Mouse (Mus musculus): ENCODE results near the gene Iah1. TPM values are rescaled to one million over a fixed set of nuclear protein-coding genes. Genes with fewer than 3 reads are reported as not detected.
A peak's percentile ranks its signal among the peaks of the same experiment; 100 is the strongest.

The Iah1 gene
- total RNA-seq, 2 experiments from 2014 or later: 23.0 to 23.3 TPM

DNA sequence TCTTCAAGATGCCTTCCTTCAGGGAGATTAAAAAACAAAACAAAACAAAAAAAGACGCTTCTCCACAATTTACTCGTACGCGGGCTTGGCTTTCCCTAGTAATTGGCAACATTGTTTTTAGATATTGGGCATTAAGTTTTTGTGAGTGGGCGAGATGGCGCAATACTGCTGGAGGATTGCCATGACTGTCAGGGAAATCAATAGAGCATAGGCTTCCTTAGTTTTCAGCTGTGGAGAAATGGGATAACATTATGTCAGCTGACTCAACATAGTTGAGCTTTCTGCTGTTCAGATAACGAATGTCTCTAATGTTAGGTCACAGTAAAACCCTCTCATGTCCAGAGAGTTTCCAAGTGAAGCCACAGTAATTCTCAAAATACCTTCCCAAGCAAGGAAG, 678 bp downstream of the Iah1 start:
- peak; percentile 41 to 58 for DNase-seq

DNA sequence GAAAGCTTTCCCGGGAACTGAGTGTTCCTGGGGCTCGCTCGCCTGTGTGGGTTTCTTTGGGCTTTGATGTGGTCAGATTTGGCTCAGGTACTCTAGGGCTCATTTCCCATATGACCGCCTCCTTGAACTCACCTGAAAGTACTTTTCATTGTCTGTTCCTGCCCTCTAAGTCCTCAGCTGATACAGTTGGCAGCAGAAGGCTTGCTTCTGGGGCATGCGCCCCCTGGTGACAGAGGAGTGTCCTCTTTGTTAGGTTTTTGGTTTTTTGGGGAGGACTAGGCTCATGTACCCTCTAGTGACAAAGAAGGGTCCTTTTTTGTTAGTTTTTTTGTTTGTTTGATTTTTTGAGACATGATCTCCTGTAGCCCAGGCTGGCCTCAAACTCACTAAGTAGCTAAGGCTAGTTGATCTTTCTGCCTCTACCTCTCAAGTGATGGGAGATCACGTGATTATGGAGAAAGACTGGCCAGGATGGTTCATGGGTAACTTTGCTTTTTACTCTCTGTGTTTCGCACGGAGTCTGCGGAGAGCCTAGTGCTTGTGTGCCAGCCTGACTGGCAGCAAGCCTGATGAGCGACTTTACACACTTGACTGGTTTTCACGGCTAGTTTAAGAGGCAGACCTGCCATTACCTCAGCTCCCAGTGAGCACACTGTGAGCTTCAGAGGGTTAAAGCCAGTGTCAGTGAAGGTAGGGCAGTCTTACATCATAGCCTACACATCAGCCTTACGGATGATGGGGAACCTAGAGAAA, 2.1 kb downstream of the Iah1 start:
- intact Hi-C loops (cut with DNase I): loop anchor here (5.0 kb wide), 1 partner anchor 54 kb away; the partner anchor contains the start of gene Adam17
- DNase-seq: peak; percentile 70 to 72

More for the DNA sequence above, 678 bp downstream of the Iah1 start:
- intact Hi-C loops (cut with DNase I): loop anchor here (5.0 kb wide), 1 partner anchor 55 kb away; the partner anchor contains the start of gene Adam17

DNA sequence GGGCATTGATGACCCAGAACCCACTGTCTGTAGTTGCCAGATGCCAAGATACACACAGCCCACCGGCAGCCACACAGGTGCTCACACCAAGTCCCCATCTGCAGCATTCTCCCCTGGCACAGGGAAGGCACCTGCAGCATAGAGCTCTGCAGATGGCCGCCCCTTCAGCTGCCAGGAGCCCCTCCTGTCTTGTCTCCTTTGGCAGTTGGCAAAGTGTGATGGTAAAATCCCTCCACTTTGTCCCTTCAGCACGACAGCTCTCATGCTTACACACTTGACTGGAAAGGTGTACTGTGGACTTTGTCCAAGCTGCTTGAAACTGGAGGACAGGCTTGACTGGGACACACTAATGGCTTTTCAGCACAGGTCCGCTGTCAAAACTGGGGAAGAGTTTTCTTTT, 4.1 kb downstream of the Iah1 start:
- intact Hi-C loops (cut with DNase I): no loop called here
- DNase-seq: no peak

DNA sequence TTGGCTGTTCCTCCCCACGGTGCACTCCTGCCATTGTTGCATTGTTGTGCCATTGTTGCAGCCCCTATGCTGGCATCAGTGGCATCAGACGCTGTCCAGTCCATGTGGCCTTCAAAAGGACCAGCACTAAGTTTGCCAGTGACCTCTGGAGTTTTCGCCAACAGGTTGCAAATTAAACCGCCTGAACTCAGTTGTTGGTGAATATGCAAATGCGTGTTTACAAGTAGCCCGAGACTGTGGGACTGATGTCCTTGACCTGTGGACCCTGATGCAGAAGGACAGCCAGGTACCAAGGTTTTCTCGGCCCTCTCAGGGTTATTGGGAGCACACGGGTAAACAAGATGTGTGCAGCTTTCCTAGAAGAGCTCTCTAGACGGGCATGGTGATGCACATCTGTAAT, 5.0 kb downstream of the Iah1 start:
- no peak for DNase-seq
- intact Hi-C loops (cut with DNase I): no loop called here

DNA sequence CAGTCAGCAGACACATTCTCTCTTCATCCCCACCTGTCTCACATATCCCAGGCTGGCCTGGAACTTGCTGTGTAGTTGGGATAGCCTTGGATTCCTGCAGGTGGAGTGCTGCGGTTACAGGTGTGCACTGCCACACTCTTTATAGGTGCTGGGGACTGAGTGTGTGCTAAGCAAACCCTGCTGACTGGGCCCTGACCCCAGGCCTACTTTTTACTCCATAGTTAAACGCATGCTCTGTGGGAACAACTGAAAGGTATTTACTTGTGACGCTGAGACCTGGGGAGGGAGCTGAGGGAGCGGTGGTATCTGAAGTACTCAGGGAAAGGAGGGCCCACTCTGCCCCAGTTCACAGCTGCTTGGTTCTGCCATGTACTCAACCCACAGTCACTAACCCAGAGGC, 6.1 kb downstream of the Iah1 start:
- no peak for DNase-seq

DNA sequence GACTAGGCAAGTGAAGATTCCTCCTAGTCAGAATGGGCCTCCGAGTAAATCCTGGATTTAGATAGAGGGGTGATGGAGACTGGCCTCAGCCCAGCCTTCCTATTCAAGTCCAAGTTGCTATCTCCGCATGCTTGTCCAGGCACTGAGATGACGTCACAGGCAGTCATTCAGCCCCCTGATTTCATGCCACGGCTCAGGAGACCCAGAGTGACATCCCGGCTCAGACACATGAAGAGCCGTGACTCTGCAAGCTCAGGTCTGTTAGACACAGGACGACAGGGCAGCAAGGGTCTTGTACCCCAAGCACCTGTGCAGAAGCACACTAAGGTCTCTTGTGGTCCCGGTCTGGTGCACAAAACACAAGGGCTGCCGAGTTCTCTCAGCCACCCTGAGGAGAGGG, 6.7 kb downstream of the Iah1 start:
- no peak for DNase-seq
- intact Hi-C loops (cut with DNase I): no loop called here

More for the DNA sequence above, 6.1 kb downstream of the Iah1 start:
- intact Hi-C loops (cut with DNase I): no loop called here

DNA sequence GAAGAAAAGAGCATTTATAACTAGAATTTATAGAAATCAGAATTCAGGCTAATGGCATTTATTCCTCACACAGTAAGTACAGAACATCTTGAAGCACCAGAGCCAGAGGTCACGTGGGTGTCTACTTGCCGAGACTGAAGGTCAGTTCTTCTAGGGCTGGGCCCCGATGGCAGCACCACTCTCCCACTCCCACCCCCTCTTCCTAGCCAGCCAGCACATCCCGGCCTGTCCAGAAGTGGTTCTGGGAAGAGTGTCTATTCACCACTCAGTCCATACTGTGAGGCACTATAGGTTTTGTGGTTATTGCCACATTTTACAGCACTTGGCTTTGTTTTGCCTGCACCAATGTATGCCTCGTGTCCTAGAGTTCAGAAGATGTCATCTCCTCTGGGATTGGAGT, 7.9 kb downstream of the Iah1 start:
- no peak for DNase-seq
- intact Hi-C loops (cut with DNase I): no loop called here

DNA sequence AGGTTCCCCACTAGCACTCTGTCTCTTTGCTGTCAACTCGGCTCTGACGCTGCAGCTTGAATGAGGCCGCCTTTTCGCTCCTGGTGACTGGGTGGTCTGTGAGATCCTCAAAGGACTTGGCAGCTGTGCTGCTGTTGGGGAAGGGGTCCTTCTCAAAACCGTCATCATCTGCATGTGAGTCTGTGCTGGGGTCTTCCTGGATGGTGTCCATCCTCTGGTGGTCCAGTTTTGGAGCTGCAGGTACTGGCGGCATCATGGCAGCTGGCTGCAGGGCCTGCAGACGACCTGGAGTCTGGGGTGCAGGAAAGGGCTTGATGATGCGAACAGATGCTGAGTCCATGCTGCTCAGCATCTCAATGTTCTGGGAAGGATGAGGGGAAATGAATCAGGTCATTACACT, 9.1 kb downstream of the Iah1 start:
- intact Hi-C loops (cut with DNase I): no loop called here

DNA sequence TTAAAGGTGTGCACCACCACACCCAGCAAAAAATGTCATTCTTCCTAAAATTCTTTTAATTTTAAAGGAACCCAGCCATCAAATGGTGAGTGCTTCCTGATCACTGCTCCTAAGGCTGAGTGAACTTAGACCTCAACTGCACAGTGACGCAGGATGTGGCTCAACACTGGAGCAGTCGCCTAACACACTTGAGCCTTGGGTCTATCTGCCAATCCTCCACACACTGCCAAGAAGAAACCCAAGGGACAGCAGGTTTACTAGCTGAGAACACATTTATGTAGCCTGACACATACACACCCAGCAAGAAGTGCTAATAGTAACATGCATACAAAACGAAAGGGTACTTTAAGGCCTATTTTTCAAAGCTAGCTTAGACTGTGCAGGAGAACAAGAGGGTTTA, 10.1 kb downstream of the Iah1 start:
- intact Hi-C loops (cut with DNase I): no loop called here
- DNase-seq: no peak

More for the DNA sequence above, 9.1 kb downstream of the Iah1 start:
- DNase-seq: no peak

DNA sequence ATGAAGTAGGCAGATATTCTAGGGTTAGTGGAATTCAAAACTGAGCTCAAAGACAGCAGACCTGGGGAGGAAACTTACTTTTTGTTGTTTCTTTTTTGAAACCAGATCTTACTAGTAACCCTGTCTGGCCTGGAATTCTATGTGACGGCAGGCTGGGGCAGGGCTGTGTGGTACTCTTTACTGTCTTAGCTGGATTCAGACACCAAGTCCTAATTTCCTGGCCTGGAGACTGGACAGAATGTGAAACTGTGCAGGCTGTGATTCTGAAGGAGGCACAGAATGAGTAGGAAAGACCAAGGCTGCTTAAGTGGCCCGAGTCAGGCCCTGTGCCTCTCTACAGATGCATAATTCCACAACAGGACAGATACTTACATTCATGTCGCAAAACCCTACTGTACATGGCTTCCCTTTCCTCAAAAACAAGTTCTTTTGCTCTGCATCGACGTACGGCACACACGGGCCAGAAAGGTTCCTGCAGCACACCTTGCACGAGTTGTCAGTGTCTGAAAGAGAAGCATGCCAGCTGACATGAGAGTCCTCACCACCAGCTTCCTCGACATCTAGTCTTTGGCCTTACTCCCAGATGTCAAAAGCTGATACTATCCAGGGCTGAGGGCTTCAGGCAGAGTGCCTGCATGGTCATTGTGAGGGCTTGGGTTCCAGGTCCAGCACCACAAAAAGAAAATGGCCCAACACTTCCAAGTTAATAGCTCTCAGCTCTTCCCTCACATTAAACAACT, 13.6 kb downstream of the Iah1 start:
- intact Hi-C loops (cut with DNase I): no loop called here
- DNase-seq: no peak

DNA sequence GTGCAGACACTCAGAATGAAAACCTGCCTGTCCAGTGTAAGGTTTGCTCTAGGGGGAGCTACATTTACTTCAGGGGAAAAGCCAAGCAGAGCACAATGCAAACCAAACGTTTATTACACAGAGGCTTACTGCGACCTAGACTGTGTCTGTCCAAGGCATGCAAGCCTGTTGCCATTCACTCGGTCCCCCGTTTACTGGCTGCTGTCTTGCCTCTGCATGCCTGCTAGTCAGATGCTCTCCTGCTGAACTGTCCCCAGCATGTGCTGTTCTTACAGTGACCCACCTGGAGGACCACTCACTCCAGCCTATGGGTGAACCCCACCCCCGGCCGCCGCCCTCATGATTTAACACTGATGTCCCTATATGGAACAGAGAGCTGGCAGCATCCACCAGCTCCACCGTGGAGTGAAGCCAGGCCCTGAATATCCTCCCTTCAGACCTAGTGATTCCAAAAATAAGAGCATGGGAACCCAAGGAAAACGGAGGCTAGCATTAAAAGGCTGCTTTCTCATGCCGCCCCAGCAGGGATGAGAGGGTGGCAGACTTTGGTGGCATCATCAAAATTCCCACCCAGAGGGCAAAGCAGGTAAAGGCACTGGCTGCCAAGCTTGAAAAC, 14.9 kb downstream of the Iah1 start:
- intact Hi-C loops (cut with DNase I): no loop called here
- DNase-seq: peak in 1 of 2 experiments; percentile 26

DNA sequence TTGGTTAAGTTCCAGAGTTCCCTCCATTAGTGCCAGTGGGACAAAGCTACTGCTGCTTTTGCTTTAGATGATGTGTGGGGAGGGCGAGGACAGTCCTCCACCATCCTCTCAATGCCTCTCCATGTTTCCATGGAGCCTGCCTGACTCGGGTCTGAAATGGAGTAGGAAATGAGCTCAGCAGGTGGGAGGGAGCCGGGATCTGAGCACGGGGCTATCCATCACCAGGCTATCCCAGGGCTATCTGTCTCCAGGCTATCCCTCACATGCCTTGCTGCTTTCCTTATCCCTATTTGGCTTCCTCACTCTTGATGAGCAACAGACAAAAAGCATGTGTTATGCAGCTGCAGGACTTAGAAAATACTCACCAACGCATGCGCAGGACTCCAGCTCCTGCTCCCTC, 15.5 kb downstream of the Iah1 start:
- intact Hi-C loops (cut with DNase I): no loop called here
- no peak for DNase-seq

DNA sequence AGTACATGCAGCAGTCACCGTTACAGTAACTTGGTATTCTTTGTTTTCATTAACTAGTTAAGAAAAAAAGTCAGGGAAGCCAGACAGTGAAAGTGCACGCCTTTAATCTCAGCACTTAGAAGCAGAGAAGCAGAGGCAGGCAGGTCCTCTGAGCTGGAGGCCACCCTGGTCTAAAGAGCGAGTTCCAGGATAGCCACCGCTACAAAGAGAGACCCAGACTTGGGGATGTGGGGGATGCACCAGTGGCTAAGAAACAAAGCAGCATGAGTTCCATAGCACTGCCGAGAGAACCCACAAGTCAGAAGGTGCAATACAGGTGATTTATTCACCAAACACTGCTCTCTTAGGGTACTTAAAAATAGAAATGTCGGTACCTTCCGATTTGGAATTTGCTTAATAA, 16.8 kb downstream of the Iah1 start:
- DNase-seq: no peak
- intact Hi-C loops (cut with DNase I): no loop called here

DNA sequence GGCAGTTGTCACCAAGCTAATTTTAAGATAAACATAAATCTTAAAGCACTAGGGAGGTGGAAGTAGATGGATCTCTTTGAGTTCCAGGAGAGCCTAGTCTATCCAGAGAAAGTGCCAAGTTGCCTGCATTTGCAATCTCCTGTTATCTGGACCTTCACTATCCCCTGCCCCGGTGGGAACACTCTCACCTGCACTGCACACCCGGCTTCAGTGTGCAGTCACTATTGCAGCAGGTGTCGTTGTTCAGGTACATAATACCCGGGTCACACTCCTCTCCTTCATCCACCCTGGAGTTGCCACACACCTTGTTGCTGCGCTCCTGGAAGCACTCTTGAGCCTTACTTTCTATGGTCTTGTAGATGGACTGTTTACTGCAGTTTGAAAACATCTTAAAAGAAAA, 17.6 kb downstream of the Iah1 start:
- no peak for DNase-seq
- intact Hi-C loops (cut with DNase I): no loop called here

DNA sequence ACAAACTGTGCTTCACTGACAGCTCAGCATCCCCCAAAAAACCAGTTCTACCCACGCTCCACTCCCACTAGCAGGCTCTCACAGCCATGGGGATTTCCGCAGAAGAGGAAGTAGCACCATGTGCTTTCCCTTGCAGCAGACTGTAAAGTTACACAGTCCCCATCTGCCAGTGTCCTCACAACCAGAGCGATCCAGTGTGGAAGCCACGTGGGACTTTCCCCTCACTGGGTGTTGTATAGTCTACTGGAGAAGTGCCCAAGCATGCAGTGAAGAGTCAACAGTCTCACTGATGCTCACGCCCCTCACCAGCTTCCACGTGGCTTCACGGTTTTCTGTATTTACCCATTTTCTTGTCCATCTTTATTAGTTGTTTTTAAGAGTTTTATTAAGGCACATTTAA, 19.7 kb downstream of the Iah1 start:
- intact Hi-C loops (cut with DNase I): no loop called here
- peak in 1 of 2 experiments; percentile 13 for DNase-seq

DNA sequence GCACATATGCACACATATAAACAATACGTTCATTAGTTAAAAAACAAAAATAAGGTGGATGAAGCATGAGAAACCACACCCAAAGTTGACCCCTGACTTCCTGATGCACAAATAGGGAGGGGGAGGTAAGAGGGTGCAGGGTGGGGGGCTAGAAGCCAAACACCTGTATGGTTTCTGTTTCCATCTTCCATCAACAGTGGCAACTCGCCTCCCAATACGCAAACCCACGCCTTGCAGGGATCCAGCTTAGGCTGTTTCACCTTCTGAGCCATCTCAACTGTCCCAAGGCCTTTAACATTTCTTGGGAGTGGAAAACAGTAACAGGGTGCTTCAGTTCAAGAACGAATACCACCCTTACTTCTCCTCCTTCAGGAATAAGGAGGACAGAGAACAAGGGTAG, 21.0 kb downstream of the Iah1 start:
- DNase-seq: no peak

DNA sequence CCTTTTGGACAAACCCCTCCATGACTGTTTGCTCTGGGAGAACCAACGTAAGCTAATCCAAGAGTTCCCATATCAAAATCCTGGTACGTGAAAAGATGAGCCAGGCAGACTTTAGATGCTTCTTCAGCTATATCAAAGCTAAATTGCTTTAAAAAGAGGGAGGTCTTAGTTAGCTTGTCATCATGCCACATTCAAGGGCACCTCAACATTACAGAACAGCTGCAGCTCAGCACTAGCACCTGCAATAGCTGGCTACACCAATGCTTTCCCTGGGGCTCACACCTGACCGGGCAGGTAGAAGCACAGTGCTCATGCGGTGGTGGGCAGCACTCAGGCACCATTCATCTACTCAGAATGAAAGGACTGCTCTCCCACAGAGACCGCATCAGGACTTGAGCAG, 24.5 kb downstream of the Iah1 start:
- no peak for DNase-seq
- intact Hi-C loops (cut with DNase I): no loop called here

More for the DNA sequence above, 21.0 kb downstream of the Iah1 start:
- intact Hi-C loops (cut with DNase I): no loop called here

DNA sequence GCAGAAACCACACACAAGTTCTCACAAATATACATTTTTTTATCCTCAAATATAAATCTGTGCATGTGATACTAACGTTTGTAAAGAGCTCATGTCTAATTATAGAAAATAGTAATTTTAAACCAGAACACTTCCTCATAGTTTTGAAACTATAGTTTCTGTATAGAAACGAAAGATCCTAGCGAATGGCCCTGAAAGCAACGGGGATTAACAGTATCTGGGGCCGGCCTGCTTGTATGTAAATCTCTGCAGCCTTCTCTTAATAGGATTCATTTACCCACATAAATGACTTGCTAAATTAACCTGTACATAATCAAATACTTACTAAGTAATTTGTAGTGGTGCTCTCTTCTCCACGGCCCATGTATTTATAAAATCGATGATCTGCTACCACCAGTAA, 30.8 kb downstream of the Iah1 start:
- DNase-seq: no peak
- intact Hi-C loops (cut with DNase I): no loop called here

DNA sequence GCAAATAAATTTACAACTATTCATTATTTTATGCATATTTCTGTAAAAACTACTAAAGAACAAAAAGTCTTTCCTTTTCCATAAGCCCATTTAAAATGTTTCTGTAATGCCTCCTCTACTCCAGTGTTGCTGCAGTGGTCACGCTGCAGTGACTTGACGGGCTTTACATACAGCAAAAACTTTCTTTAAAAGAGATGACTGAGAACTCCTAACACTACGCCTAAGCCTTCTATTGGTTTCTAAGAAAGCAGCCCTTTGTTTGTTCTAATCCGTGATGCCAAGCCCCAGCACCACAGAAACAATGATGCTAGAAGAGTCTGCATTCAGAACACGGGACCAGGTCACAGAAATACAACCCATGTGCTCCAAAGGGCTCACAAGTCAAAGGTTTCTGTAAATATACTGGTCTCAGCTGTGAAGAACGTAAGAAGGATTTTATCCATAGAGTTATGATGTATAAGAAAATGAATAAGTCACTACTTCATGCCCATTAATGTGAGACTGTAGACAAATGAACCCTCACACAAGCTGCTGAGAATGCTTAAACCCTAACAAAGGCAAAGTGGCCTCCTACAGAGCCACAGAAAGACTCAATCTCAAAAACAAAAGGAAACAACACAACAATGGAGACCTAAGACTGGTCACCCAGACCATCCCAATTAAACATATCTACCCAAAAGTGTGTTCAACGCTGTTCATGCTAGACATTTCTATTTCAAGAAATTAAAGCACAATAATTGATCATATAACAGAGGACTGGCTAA, 34.1 kb downstream of the Iah1 start:
- intact Hi-C loops (cut with DNase I): no loop called here

DNA sequence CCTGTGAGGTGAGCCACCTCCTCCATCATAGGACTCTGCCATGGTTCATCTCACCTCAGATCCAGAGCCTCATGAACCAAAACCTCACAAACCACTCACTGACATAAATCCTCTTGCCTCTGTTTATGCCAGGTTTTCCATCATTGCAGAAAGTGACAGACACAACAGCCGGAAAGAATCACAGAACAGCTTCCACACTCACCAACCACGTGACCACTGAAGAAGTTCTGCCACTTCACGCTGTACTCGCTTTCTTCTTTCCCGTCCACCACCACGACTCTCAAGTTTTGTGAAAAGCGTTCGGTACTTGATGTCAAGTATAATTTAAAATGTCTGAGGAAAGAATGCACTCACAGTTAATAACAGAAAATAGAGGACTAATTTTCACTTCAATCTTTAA, 37.5 kb downstream of the Iah1 start:
- intact Hi-C loops (cut with DNase I): no loop called here
- DNase-seq: no peak

More for the DNA sequence above, 34.1 kb downstream of the Iah1 start:
- DNase-seq: no peak

DNA sequence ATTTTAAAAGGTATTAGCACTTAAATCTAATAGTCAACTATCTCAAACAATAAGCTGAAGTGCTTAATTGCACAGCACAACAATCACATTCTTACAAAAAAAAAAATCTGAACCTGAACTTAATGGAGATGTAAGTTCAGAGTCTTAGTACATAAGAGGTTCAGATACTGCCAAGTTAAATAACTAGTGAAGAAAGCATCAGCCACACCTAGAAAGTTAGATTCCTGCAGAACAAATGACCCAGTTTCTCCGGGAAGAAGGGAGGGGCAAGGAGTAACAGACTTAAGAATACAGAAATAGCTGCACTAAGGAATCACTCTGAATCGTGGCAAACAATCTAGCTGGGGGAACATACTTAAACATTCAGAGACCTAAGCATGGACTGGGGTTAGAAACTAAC, 46.5 kb downstream of the Iah1 start:
- DNase-seq: no peak
- intact Hi-C loops (cut with DNase I): no loop called here

Measured in heart, postnatal 14 days (tissue).